Mouse (Mus musculus) intestine, embryonic 16.5 days (tissue): ENCODE measurements around the gene Cryba4. TPM values are rescaled to one million over a fixed set of nuclear protein-coding genes. Genes with fewer than 3 reads are reported as not detected.
A peak's percentile ranks its signal among the peaks of the same experiment; 100 is the strongest.

ENCODE experiments used
- ATAC-seq: fragments of 200-750 bp; cut with Nextera tagmentation; 2 replicates; pipeline ENCODE4 v1.8.0; 2017; ENCODE audit warnings: moderate TSS enrichment, moderate library complexity
- H3K27ac ChIP-seq: fragments of 300-500 bp; sonication (generic); 2 replicates; pipeline ENCODE4 v1.5.1; 2014; ENCODE audit warnings: mild to moderate bottlenecking, low read length
- H3K27me3 ChIP-seq: fragments of 300-500 bp; sonication (generic); replicated peaks from 2 replicates; pipeline ENCODE4 v1.6.1; 2014; ENCODE audit warnings: low read length, control low read depth, mixed read lengths; ENCODE audit not compliant: control insufficient read depth, insufficient read depth
- H3K36me3 ChIP-seq: fragments of 300-500 bp; sonication (generic); 2 replicates; pipeline ENCODE4 v1.6.1; 2014; ENCODE audit warnings: low read length, control low read depth; ENCODE audit not compliant: control insufficient read depth, insufficient read depth
- H3K4me1 ChIP-seq: fragments of 300-500 bp; sonication (generic); 2 replicates; pipeline ENCODE4 v1.6.1; 2014; ENCODE audit warnings: low read length, control low read depth, mixed read lengths; ENCODE audit not compliant: control insufficient read depth, insufficient read depth
- H3K4me2 ChIP-seq: fragments of 300-500 bp; sonication (generic); 2 replicates; pipeline ENCODE4 v1.6.1; 2014; ENCODE audit warnings: low read depth, low read length, control low read depth
- H3K4me3 ChIP-seq: fragments of 300-500 bp; sonication (generic); 2 replicates; pipeline ENCODE4 v1.5.1; 2014; ENCODE audit warnings: mild to moderate bottlenecking, low read length
- H3K9ac ChIP-seq: fragments of 300-500 bp; sonication (generic); 2 replicates; pipeline ENCODE4 v1.6.1; 2014; ENCODE audit warnings: low read depth, low read length
- H3K9me3 ChIP-seq: fragments of 300-500 bp; sonication (generic); 2 replicates; pipeline ENCODE4 v1.6.1; 2016; ENCODE audit warnings: low read length, control low read depth; ENCODE audit not compliant: control insufficient read depth
- WGBS: fragments of 180-500 bp; shearing (Covaris S2); extraction: QIAGEN DNeasy Blood & Tissue Kit; methylation state at CpG from one replicate; pipeline ENCODE4 v1.1.7; 2014; 5-methylcytosine and 5-hydroxymethylcytosine counted together
- polyA plus RNA-seq: library from polyadenylated mRNA; unstranded; fragments of >200 nt; fragmentation: Nextera tagmentation; extraction: Ambion mirVana; gene quantifications from 2 replicates; pipeline ENCODE4 v1.2.1, GENCODE M21; 2015

Gene Cryba4
- polyA plus RNA-seq, 1 experiment from 2014 or later, result 1.5 TPM

DNA sequence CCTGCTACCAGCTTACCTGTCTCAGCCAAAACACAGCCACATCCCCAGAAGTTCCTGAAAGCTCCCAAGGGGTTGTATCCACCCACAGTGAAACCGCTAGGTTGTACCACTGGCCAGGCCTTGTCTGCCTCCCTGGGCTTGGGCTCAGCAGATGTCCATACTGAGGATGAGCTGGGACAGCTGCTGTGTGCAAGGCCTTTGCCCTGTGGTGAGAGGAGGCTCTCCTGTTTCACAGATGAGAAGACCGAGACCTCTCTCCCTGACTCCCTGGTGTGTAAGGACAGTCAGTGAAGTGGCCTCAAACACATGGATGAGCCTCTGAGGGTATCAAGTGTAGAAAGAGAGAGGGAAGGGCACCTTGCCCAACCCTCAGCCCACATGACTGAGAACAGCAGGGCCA is 35.3 kb upstream of the Cryba4 start:
- peaks cover 26% of the 10 kb centered on the region for H3K4me1 ChIP-seq
- no peaks in the 10 kb centered on the region for H3K27me3 ChIP-seq
- H3K4me2 ChIP-seq, result no peak overlapping the region
- H3K9me3 ChIP-seq, result no peaks in the 10 kb centered on the region
- H3K9ac ChIP-seq, result peak overlapping the region; percentile 25; the same call in 1 of the 2 replicates
- WGBS, result 80% methylated on average over 2 of the region's 2 CpGs
- H3K27ac ChIP-seq, result peak overlapping the region; percentile 73
- no peaks in the 10 kb centered on the region for H3K36me3 ChIP-seq
- no peak for ATAC-seq
- H3K4me3 ChIP-seq, result no peak overlapping the region

DNA sequence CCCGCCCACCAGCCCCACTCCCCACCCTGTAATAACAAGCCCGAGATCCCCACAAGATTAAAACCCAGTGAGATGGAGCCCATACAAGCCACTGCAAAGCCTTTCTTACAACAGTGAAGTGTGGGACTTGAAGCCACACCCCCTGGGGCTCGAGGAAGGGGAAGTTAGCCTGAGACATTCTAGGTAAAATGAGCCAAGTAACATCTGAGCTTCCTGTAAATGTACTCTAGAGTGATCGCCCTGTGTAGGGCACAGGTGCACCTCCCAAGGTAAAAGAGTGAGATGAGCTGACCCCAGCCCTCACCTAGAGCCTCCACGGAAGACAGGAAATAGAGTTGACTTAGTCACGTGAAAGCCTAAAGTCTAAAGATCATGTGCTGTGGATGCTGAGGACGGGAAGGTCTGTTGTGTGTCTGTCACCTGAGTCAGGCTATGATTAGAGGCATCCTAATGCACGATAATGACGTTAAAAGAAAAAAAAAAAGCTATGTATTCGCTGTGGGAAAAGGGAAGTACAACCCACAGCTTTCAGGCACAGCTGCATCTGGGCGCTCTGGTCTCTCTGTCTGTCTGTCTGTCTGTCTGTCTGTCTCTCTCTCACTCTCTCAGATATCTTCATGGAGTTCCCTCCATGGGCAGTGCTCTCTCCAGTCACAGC is 34.8 kb upstream of the Cryba4 start:
- ATAC-seq, result peak; percentile 54
- Histone ChIP-seq H3K27ac (peak overlapping the region; percentile 73), H3K4me3 (no peak overlapping the region), H3K4me1 (peaks cover 26% of the 10 kb centered on the region), H3K4me2 (no peak overlapping the region), H3K9me3 (no peaks in the 10 kb centered on the region), H3K36me3 (no peaks in the 10 kb centered on the region), H3K9ac (peak overlapping the region; percentile 36), H3K27me3 (no peaks in the 10 kb centered on the region)
- whole genome bisulfite sequencing, result 55% methylated on average over 11 of the region's 11 CpGs

DNA sequence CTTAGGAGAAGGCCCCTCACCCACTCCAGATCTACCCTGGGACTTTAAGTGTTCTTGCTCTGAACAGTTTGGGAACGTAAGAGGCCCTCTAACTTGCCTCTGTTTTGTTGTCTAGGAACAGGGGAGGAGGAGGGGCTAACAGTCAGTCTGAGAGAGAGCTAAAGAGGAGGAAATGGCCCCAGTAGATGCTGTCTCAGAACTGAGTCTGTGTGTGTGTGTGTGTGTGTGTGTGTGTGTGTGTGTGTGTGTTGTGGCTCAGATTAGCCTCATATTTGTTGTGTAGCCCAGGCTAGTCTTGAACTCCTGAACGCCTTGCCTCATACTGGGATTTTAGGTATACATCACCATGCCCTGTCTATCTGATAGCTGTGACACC is 34.3 kb upstream of the Cryba4 start:
- no peaks in the 10 kb centered on the region for H3K9me3 ChIP-seq
- WGBS, result 64% methylated on average over 2 of the region's 2 CpGs
- ATAC-seq, result no peak
- H3K4me1 ChIP-seq, result peaks cover 26% of the 10 kb centered on the region
- H3K4me3 ChIP-seq, result no peak overlapping the region
- no peak overlapping the region for H3K4me2 ChIP-seq
- H3K36me3 ChIP-seq, result no peaks in the 10 kb centered on the region
- no peaks in the 10 kb centered on the region for H3K27me3 ChIP-seq
- H3K27ac ChIP-seq, result peak overlapping the region; percentile 73
- peak overlapping the region; percentile 36; the same call in 1 of the 2 replicates for H3K9ac ChIP-seq

DNA sequence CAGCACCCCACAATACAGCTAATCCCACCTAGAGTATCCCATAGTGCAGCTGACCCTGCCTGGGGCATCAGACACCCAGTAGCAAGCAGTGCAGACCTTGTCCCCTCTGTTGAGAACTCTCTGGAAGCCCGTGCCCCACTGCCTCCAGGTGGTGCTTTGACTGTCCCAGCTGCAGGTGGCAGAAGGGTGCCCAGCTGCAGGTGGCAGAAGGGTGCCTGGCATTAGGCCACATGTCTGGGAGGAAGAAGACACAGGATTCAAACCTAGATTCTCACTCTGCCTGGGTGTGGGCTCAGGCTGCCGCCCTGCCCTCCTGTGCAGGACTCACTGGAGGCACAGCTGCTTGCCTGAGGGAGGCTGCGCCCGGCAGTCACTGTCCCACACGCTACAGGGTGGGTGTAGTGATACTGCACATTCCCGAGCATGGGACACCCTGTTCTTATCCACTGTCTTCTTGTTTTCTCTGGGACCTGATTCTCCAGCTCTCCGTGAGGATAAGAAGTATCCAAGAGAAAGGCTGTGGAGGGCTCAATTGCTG is 33.3 kb upstream of the Cryba4 start:
- H3K27me3 ChIP-seq, result no peaks in the 10 kb centered on the region
- H3K27ac ChIP-seq, result no peak overlapping the region
- WGBS, result 86% methylated on average over 7 of the region's 7 CpGs
- ATAC-seq, result no peak
- H3K9ac ChIP-seq, result no peak overlapping the region
- H3K4me2 ChIP-seq, result no peak overlapping the region
- no peaks in the 10 kb centered on the region for H3K36me3 ChIP-seq
- H3K4me1 ChIP-seq, result peaks cover 36% of the 10 kb centered on the region
- H3K9me3 ChIP-seq, result no peaks in the 10 kb centered on the region
- H3K4me3 ChIP-seq, result no peak overlapping the region

DNA sequence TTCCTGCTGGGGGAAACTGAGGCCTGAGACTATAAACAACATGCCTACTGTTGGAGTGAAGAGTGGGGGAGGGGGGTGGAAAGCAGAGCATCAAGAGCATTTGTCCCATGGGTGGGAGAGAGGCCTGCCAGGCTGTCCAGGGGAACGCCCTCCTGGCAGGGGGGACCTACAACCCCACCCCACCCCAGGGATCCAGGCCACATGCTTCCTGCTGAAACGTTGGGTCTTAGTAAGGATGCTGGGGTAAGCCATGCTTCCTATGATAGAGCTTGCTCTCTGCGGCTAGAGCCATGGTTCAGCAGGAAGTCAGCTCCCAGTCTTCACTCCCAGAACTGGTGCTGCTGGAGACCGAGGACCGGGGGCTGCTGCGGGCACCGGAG is 31.9 kb upstream of the Cryba4 start:
- Histone ChIP-seq H3K4me2 (no peak overlapping the region), H3K36me3 (no peaks in the 10 kb centered on the region), H3K27ac (peak overlapping the region; percentile 52), H3K4me1 (peaks cover 46% of the 10 kb centered on the region), H3K4me3 (no peak overlapping the region), H3K9ac (no peak overlapping the region), H3K9me3 (no peaks in the 10 kb centered on the region), H3K27me3 (no peaks in the 10 kb centered on the region)
- WGBS, result 83% methylated on average over 7 of the region's 7 CpGs
- no peak for ATAC-seq

DNA sequence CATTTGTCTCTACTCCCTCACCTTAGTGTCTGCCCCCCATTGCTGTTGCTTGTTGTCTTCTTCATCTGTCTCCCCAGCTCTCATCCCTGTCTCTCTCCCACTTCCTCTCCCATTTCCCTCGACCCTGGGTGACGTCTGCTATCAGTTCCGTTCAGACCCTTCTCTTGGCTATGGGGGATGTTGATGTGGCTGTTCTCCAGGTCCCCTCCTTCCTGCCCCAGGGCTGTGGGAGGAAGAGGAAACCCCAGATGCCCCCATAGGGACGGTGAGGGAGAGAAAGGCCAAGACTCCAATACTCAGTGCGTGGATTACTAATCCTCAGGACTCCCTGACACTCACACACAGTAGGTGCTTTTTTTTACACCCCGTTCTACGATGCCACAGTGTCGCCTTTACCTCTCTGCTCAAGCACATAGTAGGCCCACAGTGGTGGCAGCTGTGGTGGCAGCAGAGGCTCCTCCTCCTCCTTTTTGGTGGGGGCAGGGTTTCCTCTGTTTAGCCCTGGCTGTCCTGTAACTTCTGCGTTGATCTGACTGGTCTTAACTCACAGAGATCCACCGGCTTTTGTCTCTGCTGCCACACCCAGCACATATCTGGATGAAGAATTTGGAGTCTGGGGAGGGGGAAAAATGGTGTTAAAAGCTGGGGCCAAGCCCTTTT is 31.4 kb upstream of the Cryba4 start:
- H3K27me3 ChIP-seq, result no peaks in the 10 kb centered on the region
- peak overlapping the region; percentile 52; the same call in 1 of the 2 replicates for H3K27ac ChIP-seq
- H3K4me1 ChIP-seq, result peaks cover 45% of the 10 kb centered on the region
- H3K9ac ChIP-seq, result no peak overlapping the region
- no peaks in the 10 kb centered on the region for H3K36me3 ChIP-seq
- H3K4me3 ChIP-seq, result no peak overlapping the region
- H3K9me3 ChIP-seq, result no peaks in the 10 kb centered on the region
- no peak overlapping the region for H3K4me2 ChIP-seq
- WGBS, result 59% methylated on average over 10 of the region's 10 CpGs
- ATAC-seq, result no peak

DNA sequence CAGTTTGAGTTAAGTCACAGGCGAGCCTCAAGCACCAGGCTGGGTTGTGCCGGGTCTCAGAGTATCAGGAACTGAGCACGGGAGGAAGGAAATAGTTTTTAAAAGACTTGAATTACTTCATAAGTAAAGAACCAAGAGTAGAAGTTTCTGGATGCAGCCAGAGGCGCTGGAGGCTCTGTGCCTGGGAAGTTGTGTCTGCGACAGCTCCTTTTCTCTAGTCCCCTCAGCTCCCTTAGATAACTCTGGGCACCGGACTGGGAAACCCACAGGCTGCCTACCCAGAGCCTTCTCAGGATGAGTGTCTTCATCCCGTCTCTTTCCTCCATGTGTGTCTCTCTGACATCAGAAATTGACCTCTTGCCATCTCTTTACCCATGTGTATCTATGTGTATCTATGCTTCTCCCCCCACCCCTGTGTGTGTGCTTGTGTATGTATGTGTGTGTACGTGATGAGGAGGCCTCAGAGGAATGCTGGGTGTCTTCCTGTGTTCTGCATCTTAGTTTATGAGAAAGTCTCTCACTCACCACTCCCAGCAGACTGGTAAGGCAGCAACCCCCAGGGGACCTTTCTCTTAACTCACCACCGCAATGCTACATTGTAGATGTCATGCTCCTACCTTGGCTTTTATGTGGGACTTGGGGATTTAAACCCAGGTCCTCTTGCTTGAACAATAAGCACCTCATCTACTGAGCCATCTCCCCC is 30.6 kb upstream of the Cryba4 start:
- Histone ChIP-seq H3K27ac (peak overlapping the region; percentile 20; the same call in 1 of the 2 replicates), H3K27me3 (no peaks in the 10 kb centered on the region), H3K36me3 (no peaks in the 10 kb centered on the region), H3K4me1 (peaks cover 41% of the 10 kb centered on the region), H3K4me2 (no peak overlapping the region), H3K9ac (peak overlapping the region; percentile 0; the same call in 1 of the 2 replicates), H3K4me3 (no peak overlapping the region), H3K9me3 (no peaks in the 10 kb centered on the region)
- ATAC-seq, result no peak
- 66% methylated on average over 9 of the region's 9 CpGs for WGBS

DNA sequence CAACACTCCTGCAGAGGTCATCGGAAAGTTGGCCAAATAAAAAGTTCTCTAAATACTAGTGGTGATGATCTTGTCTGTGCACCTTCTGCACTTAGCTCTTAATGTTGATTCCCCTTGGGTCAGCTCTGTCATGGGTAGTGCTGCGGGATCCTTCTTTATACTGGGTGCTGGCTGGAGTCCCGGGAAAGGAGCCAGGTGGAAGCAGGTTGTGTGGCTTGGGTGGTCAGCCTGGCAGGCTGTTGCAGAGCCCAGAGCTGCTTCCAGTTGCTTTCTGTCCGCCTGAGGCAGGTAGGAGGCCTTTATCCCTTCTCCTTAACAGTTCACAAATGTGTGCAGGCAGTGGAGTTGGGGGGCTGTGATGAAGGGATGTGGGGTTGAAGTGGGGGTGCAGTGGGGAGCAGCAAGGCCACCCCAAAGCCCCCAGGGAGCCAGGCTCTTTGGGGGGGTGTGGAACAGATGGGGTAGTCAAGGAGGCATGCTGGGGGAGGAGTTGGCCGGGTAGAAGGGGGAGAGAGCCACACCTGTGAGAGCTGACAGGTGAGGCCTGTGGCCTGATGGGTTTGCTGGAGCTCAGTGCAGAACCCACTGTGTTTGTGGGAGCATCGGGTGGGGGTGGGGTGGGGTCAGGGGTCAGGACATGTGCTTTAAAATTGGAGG is 29.9 kb upstream of the Cryba4 start:
- Histone ChIP-seq H3K36me3 (no peaks in the 10 kb centered on the region), H3K9ac (peak overlapping the region; percentile 0; the same call in 1 of the 2 replicates), H3K4me1 (peaks cover 40% of the 10 kb centered on the region), H3K4me2 (no peak overlapping the region), H3K27me3 (no peaks in the 10 kb centered on the region), H3K9me3 (no peaks in the 10 kb centered on the region), H3K27ac (peak overlapping the region; percentile 1; the same call in 1 of the 2 replicates), H3K4me3 (no peak overlapping the region)
- ATAC-seq, result no peak
- WGBS, result 56% methylated on average over 6 of the region's 6 CpGs

DNA sequence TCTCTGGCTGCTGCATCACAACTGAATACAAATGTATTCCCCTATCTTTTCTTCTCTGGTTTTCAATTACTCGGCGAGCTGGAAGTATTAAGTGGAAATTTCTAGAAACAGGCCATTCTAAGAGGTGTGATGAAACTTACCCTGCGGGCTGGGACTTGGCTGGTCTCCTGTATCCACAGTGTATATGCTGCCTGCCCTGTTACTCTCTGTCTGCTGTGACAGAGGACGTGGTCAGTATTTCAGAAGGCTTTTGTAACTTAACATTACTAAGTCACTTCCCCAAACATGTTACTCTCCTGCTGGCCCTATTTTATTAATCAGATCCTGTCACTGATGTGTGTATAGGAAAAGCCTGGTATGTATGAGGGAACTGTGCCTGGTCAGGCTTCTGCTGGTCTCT is 29.4 kb upstream of the Cryba4 start:
- Histone ChIP-seq H3K4me3 (no peak overlapping the region), H3K27me3 (no peaks in the 10 kb centered on the region), H3K9me3 (no peaks in the 10 kb centered on the region), H3K9ac (0 out of 2 replicates have a peak overlapping the region, but pooled peaks have one; percentile 16), H3K4me1 (peaks cover 34% of the 10 kb centered on the region), H3K4me2 (no peak overlapping the region), H3K36me3 (no peaks in the 10 kb centered on the region), H3K27ac (0 out of 2 replicates have a peak overlapping the region, but pooled peaks have one; percentile 1)
- ATAC-seq, result no peak
- WGBS, result 79% methylated on average over 4 of the region's 4 CpGs
